Mouse (Mus musculus) limb, embryonic 10.5 days (tissue): ENCODE measurements around the gene Cstad. TPM values are rescaled to one million over a fixed set of nuclear protein-coding genes. Genes with fewer than 3 reads are reported as not detected.

Source experiments
- DNase-seq: peaks from one replicate; pipeline ENCODE4 v3.0.0-alpha.2; 2017; ENCODE audit warnings: low spot score
- H3K27ac ChIP-seq: fragments of 300-500 bp; sonication (generic); 2 replicates; pipeline ENCODE4 v1.5.1; 2016; ENCODE audit warnings: mild to moderate bottlenecking
- H3K27me3 ChIP-seq: fragments of 300-500 bp; sonication (generic); 2 replicates; pipeline ENCODE4 v1.6.1; 2016; ENCODE audit warnings: low read depth, mild to moderate bottlenecking; ENCODE audit not compliant: poor library complexity, severe bottlenecking
- H3K36me3 ChIP-seq: fragments of 300-500 bp; sonication (generic); 2 replicates; pipeline ENCODE4 v1.6.1; 2016; ENCODE audit warnings: mild to moderate bottlenecking, moderate library complexity
- H3K4me1 ChIP-seq: fragments of 300-500 bp; sonication (generic); 2 replicates; pipeline ENCODE4 v1.6.1; 2016
- H3K4me3 ChIP-seq: fragments of 300-500 bp; sonication (generic); 2 replicates; pipeline ENCODE4 v1.5.1; 2016; ENCODE audit warnings: mild to moderate bottlenecking, moderate library complexity
- H3K9me3 ChIP-seq: fragments of 300-500 bp; sonication (generic); replicated peaks from 2 replicates; pipeline ENCODE4 v1.6.1; 2016; ENCODE audit warnings: mild to moderate bottlenecking
- WGBS: fragments of 180-500 bp; shearing (Covaris S2); methylation state at CpG from one replicate; pipeline ENCODE4 v1.1.7; 2016; 5-methylcytosine and 5-hydroxymethylcytosine counted together
- polyA plus RNA-seq: library from polyadenylated mRNA; unstranded; fragments of >200 nt; fragmentation: Nextera tagmentation; extraction: Ambion mirVana; gene quantifications from 2 replicates; pipeline ENCODE4 v1.2.1, GENCODE M21; 2016

Gene Cstad
- polyA plus RNA-seq, 1 experiment from 2014 or later, result 0.95 TPM

DNA sequence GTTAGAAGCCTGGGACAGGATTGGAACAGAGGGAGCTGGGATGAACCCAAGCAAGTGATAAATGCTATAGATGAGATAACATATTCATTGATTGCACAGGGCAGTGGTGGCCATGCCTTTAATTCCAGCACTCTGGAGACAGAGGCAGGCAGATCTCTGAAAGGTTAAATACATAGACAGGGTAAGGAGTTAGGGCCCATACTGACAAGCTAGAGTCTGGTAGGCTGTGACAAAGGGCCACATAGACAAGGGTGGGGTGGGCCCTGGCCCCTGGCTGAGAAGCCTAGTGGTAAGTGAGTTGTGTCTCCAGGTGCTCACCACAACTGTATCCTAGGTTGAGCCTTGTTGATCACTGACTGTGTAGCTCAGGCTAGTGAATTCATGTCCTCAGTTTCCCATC, 7.6 kb downstream of the Cstad start:
- no peak overlapping the region for H3K4me3 ChIP-seq
- H3K9me3 ChIP-seq, result no peaks in the 10 kb centered on the region
- H3K27ac ChIP-seq, result peak overlapping the region; percentile 93; the same call in 1 of the 2 replicates
- no peaks in the 10 kb centered on the region for H3K36me3 ChIP-seq
- no peaks in the 10 kb centered on the region for H3K27me3 ChIP-seq
- DNase-seq, result no peak
- peaks cover 75% of the 10 kb centered on the region for H3K4me1 ChIP-seq

DNA sequence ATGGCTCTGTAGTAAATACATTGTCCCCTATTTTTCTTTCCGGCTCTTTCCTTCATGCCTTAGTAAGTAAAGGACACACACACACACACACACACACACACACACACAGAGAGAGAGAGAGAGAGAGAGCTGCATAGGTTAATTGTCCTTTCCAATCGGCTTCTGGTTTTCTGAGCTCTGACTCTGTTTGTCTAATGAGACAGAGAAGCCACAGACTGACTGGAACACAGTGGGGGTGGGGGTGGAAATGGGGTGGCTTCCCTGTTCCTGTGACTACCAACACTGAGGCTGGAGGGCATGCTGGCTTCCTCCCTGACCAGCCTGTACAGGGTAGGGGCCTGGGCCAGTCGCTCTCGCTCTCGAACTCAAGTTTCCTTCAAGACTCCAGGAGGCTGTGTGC, 8.9 kb downstream of the Cstad start:
- no peak for DNase-seq
- Histone ChIP-seq H3K4me3 (no peak overlapping the region), H3K9me3 (no peaks in the 10 kb centered on the region), H3K4me1 (peaks cover 81% of the 10 kb centered on the region), H3K27ac (peak overlapping the region; percentile 93), H3K36me3 (no peaks in the 10 kb centered on the region), H3K27me3 (no peaks in the 10 kb centered on the region)
- WGBS, result 68% methylated on average over 5 of the region's 5 CpGs

DNA sequence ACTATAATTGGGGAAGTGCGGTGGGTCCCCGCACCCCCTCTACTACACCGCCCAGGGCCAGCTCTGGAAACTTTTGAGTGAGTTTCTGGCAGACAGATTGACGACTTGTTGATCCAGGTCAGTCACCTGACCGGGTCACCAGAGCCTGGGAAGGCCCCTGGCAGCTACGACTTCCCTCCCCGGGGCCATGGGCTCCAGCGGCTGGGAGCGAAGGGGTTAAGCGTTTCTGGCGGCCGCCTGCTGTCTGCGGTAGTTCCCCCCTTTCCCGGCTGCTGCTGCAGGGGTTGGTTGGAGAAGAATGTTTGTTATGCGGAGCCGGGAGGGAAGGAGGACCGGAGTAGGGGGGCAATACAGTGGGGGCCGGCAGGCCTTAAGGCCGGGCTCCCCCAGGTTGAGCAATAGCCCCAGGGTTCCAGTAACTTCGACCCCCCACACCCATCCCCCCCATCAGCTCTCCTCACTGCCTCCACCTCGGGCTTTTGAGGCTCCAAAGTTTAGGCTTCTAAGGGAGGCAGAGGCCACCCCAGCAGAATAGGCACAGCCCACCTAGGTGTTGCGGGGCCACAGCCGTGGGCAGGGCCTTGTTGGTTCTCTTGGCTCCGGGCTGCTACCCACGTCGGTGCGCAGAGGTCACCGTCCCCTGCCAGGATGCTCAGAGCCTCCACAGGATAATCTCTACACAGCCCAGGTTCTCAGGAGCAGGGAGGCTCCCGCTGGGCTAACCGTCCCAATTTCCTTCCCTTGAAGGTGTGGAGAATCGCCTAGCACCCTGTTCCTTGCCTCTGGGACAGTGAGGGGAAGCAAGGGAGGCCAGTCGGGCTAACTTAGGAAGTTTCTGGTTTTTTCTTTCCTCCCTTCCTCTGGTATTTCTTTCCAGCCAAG, 10.3 kb downstream of the Cstad start:
- H3K4me3 ChIP-seq, result peak overlapping the region; percentile 41
- H3K9me3 ChIP-seq, result no peaks in the 10 kb centered on the region
- H3K27ac ChIP-seq, result peak overlapping the region; percentile 93
- peak; percentile 90 for DNase-seq
- H3K36me3 ChIP-seq, result no peaks in the 10 kb centered on the region
- no peaks in the 10 kb centered on the region for H3K27me3 ChIP-seq
- WGBS, result under 1% methylated on average over 32 of the region's 32 CpGs
- peaks cover 74% of the 10 kb centered on the region for H3K4me1 ChIP-seq

DNA sequence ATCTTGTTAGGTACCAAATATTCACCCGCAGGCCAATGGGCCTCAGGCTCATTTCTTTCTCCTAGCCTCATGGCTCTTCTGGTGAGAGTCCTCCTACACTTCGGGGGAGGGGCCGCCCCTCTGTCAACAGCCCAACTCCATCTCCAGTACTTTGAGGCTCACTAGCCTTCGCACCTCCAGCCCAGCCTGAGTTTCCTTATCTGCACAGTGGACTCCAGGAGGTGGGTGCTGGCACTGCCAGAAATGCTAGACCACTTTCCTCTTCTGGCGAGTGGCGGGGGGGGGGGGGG, 10.9 kb downstream of the Cstad start:
- 16% methylated on average over 6 of the region's 6 CpGs for WGBS
- no peaks in the 10 kb centered on the region for H3K9me3 ChIP-seq
- H3K4me1 ChIP-seq, result peaks cover 68% of the 10 kb centered on the region
- H3K27me3 ChIP-seq, result no peaks in the 10 kb centered on the region
- no peaks in the 10 kb centered on the region for H3K36me3 ChIP-seq
- peak; percentile 52 for DNase-seq
- H3K4me3 ChIP-seq, result peak overlapping the region; percentile 41; the same call in 1 of the 2 replicates
- peak overlapping the region; percentile 93 for H3K27ac ChIP-seq

DNA sequence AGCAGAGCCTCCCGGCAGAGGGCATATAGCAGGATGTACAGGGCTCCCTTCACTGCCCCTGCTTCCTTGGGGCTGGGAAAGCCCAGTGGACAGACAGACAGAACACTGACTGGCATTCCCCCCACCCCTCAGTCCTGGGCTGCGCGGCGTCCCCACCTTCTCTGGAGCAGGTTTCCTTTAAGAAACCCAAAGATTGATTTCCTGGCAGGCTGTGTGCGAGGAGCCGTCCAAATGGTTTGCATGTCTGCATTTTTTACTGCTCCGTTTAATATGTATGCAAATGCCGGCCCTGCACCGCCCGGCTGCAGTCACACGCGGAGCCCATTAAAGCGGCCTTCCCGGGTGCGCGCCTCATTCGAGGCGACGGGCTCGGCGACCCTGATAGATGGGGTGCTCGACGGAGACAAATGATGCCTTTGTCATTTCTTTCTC, 11.8 kb downstream of the Cstad start:
- H3K4me1 ChIP-seq, result peaks cover 62% of the 10 kb centered on the region
- peak; percentile 50 for DNase-seq
- H3K36me3 ChIP-seq, result no peaks in the 10 kb centered on the region
- H3K27me3 ChIP-seq, result no peaks in the 10 kb centered on the region
- H3K9me3 ChIP-seq, result no peaks in the 10 kb centered on the region
- peak overlapping the region; percentile 24 for H3K4me3 ChIP-seq
- peak overlapping the region; percentile 93 for H3K27ac ChIP-seq
- 16% methylated on average over 23 of the region's 23 CpGs for WGBS

DNA sequence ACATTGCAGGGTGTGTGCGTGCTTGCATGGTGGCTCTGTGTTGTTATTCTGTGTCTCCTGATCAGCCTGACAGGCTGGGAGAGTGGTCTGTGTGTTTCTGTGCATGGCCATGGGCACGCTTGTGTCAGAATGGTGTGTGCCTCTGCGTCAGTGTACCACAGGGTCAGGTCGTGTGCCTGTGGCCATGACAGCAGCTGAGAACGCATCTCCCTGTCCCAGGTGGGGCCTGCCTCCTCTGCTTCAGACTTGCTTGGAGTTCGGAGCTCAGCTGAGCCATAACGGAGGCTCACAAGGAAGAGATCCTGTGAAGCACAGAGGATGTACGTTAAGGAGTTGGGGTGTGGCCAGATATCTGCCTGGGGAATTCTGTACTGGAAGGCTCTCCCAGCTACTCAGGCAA, 13.1 kb downstream of the Cstad start:
- H3K36me3 ChIP-seq, result no peaks in the 10 kb centered on the region
- no peaks in the 10 kb centered on the region for H3K27me3 ChIP-seq
- H3K4me1 ChIP-seq, result peaks cover 54% of the 10 kb centered on the region
- peak overlapping the region; percentile 93; the same call in 1 of the 2 replicates for H3K27ac ChIP-seq
- no peaks in the 10 kb centered on the region for H3K9me3 ChIP-seq
- H3K4me3 ChIP-seq, result no peak overlapping the region
- no peak for DNase-seq
- WGBS, result 77% methylated on average over 8 of the region's 8 CpGs

DNA sequence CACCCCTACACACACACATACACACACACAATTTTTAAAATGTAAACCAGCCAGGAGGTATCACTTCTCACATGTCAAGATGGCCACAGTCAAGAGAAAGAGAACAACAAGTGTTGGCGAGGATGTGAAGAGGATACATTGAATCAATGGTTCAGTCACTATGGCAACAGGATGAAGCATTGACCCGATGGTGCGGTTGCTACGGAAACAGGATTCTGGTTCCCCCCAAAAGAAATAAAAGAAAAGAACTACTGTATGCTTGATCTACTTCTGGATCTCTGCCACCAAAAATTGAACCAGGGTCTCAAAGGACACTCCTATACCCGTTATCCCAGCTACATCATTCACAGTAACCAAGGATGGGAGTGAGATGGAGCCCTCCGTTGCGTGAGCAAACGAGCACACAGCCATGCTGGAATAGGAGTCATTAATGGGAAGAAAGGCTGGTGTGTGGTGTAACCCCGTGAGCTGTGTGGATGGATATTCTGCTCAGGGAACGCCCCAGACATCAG, 13.9 kb downstream of the Cstad start:
- Histone ChIP-seq H3K27me3 (no peaks in the 10 kb centered on the region), H3K27ac (no peak overlapping the region), H3K4me1 (peaks cover 54% of the 10 kb centered on the region), H3K9me3 (no peaks in the 10 kb centered on the region), H3K4me3 (no peak overlapping the region), H3K36me3 (no peaks in the 10 kb centered on the region)
- 91% methylated on average over 10 of the region's 10 CpGs for WGBS
- no peak for DNase-seq

DNA sequence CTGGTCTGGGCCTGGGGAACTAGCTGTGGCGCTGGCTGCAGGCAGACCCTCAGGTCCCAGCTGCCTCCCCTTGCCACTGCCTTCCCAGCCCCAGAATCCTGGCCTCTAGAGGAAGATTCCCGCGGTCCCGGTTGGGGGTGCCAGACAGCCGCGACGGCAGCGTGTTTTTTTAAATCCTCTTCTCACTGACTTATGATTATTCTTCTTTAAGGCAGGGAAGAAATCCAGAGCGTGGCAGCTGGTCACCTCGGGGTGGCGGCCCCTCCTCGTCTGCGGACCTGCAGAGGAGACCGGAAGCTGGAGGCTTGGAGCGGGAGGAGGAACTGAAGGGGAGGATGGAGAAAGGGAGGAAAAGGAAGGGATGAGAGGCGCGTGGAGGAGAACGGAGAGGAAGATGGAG, 18.7 kb downstream of the Cstad start:
- Histone ChIP-seq H3K4me3 (peak overlapping the region; percentile 46), H3K36me3 (no peaks in the 10 kb centered on the region), H3K4me1 (peaks cover 55% of the 10 kb centered on the region), H3K27ac (peak overlapping the region; percentile 91), H3K27me3 (no peaks in the 10 kb centered on the region), H3K9me3 (no peaks in the 10 kb centered on the region)
- DNase-seq, result peak; percentile 80
- 2% methylated on average over 18 of the region's 18 CpGs for WGBS

DNA sequence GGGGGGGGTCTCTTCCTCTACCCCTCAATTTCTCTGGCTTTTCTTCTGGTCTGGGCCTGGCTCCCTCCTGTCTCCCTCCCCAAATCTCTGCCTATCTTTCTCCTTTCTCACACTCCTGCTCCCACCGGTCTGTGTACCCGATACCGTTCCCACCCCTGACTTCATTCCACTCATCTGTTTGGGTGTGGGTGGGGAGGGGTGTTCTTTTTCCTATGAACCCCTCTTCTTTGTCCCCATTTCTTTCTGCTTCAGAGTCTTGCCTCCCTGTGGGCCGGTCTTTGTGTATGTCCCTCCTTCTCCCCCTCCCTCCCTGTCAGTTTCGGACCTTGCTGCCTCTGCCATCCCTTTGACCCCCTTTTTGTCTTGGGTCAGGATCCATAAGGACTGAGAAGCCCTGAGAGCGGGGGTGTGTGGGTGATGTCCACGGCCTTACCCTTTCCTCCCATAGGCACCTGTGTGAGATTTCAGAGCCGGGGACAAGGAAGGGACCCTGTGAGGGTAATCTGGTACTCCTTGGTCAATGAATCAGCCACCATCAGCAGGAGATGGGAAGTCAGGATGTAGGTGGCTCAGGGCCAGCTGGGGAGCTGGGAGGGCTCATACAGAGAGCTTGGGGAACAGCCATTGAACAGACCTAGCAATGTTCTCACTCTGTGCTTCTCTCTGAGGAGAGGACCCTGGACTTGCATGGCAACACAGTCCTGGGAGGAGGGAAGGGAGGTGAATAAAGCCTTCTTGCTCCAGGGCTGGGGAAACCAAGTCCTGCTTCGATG, 19.5 kb downstream of the Cstad start:
- peaks cover 60% of the 10 kb centered on the region for H3K4me1 ChIP-seq
- WGBS, result 46% methylated on average over 9 of the region's 9 CpGs
- H3K4me3 ChIP-seq, result peak overlapping the region; percentile 46
- H3K27me3 ChIP-seq, result no peaks in the 10 kb centered on the region
- H3K36me3 ChIP-seq, result no peaks in the 10 kb centered on the region
- peak; percentile 36 for DNase-seq
- no peaks in the 10 kb centered on the region for H3K9me3 ChIP-seq
- H3K27ac ChIP-seq, result peak overlapping the region; percentile 91

DNA sequence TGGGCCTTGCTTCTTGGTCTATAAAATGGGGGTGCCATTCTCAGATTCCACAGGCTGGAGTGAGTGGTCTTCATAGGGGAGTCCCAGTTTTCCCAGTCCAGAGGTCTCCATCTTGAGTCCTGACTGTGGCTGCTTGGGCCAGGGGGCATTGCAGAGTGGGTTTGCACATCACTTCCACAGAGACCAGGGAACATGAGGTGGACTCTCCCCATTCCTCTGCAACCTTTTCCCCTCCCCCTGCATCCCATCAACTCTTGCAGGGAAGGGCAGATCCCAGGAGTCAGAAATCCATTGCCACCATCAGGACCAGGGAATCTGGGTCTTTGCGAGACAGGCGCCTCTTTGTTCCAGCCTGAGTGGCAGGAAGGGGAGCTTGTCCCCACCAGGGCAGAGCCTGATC, 21.0 kb downstream of the Cstad start:
- Histone ChIP-seq H3K27ac (peak overlapping the region; percentile 91), H3K4me3 (no peak overlapping the region), H3K36me3 (no peaks in the 10 kb centered on the region), H3K9me3 (no peaks in the 10 kb centered on the region), H3K27me3 (no peaks in the 10 kb centered on the region), H3K4me1 (peaks cover 60% of the 10 kb centered on the region)
- WGBS, result 77% methylated on average over 2 of the region's 2 CpGs
- DNase-seq, result no peak

DNA sequence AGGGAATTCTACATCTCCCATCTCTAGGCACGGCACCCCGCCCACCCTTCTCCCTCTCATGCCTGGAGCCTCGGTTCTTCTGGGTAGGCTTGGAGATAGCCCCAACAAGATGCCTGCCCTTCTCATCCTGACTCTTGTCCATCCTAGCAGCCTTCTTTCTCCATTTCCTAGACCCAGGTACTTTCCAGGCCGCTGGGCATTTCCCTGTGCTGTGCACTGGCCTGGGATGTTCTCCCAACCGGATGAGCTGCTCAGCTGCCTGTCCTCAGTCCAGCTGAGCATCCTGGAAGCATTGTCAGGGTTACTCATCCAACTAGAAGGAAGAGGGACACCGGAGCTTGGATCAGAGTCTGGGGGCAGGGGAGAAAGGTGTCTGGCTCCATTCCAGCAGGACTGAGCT, 21.6 kb downstream of the Cstad start:
- peaks cover 59% of the 10 kb centered on the region for H3K4me1 ChIP-seq
- H3K9me3 ChIP-seq, result no peaks in the 10 kb centered on the region
- H3K4me3 ChIP-seq, result no peak overlapping the region
- WGBS, result 84% methylated on average over 6 of the region's 6 CpGs
- no peaks in the 10 kb centered on the region for H3K27me3 ChIP-seq
- no peaks in the 10 kb centered on the region for H3K36me3 ChIP-seq
- no peak for DNase-seq
- peak overlapping the region; percentile 91 for H3K27ac ChIP-seq

DNA sequence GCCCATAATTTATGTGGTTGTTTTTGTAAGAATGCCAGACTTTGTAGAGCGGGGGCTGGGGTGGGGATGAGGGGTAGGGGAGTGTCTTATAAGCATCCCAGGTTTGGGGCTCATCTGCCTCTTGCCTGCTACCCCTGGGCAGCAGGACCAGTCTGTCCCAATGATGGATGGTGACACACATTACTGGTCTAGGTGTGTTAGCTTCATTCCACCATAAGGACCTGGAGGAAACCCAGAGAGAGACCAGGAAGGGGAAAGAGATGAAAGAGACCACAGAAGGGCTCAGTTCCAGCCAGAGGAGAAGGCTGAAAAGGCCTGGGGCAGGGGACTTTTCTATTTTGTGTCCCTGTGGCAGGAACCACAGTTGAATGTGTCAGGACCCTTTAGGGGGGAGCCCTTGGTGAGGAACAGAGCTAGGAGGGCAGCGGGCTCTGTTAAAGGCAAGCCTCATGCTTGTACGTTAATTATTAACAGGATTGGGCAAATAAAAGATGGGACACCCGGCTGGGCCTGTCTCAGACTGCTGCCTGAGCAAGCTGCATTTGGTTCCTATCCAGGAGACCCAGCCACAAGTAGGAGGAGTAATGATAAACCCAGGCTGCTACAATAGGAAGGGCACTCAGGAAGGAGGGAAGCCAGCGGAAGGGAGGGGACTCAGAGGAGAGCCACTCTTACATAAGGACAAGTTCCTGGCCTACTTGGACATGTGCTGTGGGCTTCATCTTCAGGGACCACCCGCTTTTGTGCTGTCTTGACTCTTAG, 23.8 kb downstream of the Cstad start:
- Histone ChIP-seq H3K27me3 (no peaks in the 10 kb centered on the region), H3K27ac (peak overlapping the region; percentile 61), H3K9me3 (no peaks in the 10 kb centered on the region), H3K4me3 (no peak overlapping the region), H3K36me3 (no peaks in the 10 kb centered on the region), H3K4me1 (peaks cover 53% of the 10 kb centered on the region)
- DNase-seq, result no peak
- 75% methylated on average over 6 of the region's 6 CpGs for WGBS
